ENCODE assay signal across 11 mouse cellular contexts in genomic region chr7:6526141-6526540, GRCm38 (mm10). TPM values are rescaled to one million over a fixed set of nuclear protein-coding genes. Genes with fewer than 3 reads are reported as not detected.
DNase-seq lines count a peak whose midpoint lies in the region; ATAC-seq lines count a peak whose summit lies in the region.
"Had no signal": no experiment of that assay in that cellular context is flagged by ENCODE, and none has a peak within 500 bp of the region (broad histone marks: within the 10 kb centered on the region; RNA-seq: fewer than 3 reads in every experiment).

No protein-coding gene starts in this region.

- no peak overlapping the region for H3K4me3 ChIP-seq in kidney, embryonic 16.5 days (ENCODE audit: low read length)

- H3K4me1 ChIP-seq in kidney, embryonic 16.5 days (ENCODE audit: insufficient read depth, low read length) = no peaks in the 10 kb centered on the region

- H3K9ac ChIP-seq in kidney, embryonic 16.5 days (replicated peaks; ENCODE audit: low read length) = no peak overlapping the region

- ATAC-seq in kidney, embryonic 16.5 days (ENCODE audit: low FRiP score, low TSS enrichment) = no peak
- ATAC-seq in frontal cortex, adult (ENCODE audit: low TSS enrichment) = no peak

- H3K36me3 ChIP-seq in kidney, embryonic 16.5 days (ENCODE audit: insufficient read depth, low read length) = no peaks in the 10 kb centered on the region

- no peak overlapping the region for H3K4me2 ChIP-seq in kidney, embryonic 16.5 days (replicated peaks; ENCODE audit: low read depth, low read length)

- H3K27ac ChIP-seq in kidney, embryonic 16.5 days (ENCODE audit: low read length) = no peak overlapping the region

- peak; percentile 7 for DNase-seq in kidney, postnatal 10 days
- DNase-seq in thymus, postnatal 4 days = peak; percentile 41
- DNase-seq in thymus, postnatal 0 days (ENCODE audit: low spot score) = no peak
- peak; percentile 12 for DNase-seq in c-Kit-negative CD71-positive TER-119-positive erythroid progenitor cells, embryonic 14.5 days (ENCODE audit: low read depth, low spot score)
- DNase-seq in testis, postnatal 14 days (ENCODE audit: low spot score) = peak; percentile 32
- no peak for DNase-seq in gastrocnemius, adult 18-20 months (ENCODE audit: low spot score)
- DNase-seq: cerebellum, adult 2 months had no signal

- WGBS in kidney, embryonic 16.5 days = 63% methylated on average over 5 of the region's 5 CpGs

- peaks cover 4% of the 10 kb centered on the region; the same call in 1 of the 2 replicates for H3K9me3 ChIP-seq in kidney, embryonic 16.5 days (ENCODE audit: low read length)

- H3K27me3 ChIP-seq in kidney, embryonic 16.5 days (ENCODE audit: insufficient read depth, low read length) = no peaks in the 10 kb centered on the region

RNA-seq across cellular contexts. Expression of gene Olfr1349, which starts 3.4 kb away (rescaled TPM):
- not detected in 2 replicates for polyA plus RNA-seq in kidney, embryonic 16.5 days (2015; fragmentation: Nextera tagmentation; extraction: Ambion mirVana)
- not detected in 2 replicates for polyA plus RNA-seq in thymus, postnatal 0 days (2015; fragmentation: Nextera tagmentation; extraction: Ambion mirVana)
- total RNA-seq in gastrocnemius, adult 18-20 months (2021) = not detected
- total RNA-seq: layer of hippocampus, postnatal 25 days; megakaryocyte-erythroid progenitor cell, adult 5-6 weeks had no signal
- polyA plus RNA-seq: cerebellum, adult 2 months had no signal

RNA-seq across cellular contexts. Expression of gene Olfr1348, which starts 17.6 kb away (rescaled TPM):
- not detected in 2 replicates for polyA plus RNA-seq in kidney, embryonic 16.5 days (2015; fragmentation: Nextera tagmentation; extraction: Ambion mirVana)
- not detected in 2 replicates for polyA plus RNA-seq in thymus, postnatal 0 days (2015; fragmentation: Nextera tagmentation; extraction: Ambion mirVana)
- not detected for total RNA-seq in gastrocnemius, adult 18-20 months (2021)
- total RNA-seq: layer of hippocampus, postnatal 25 days; megakaryocyte-erythroid progenitor cell, adult 5-6 weeks had no signal
- polyA plus RNA-seq: cerebellum, adult 2 months had no signal

RNA-seq across cellular contexts. Expression of gene Olfr1347, which starts 26.6 kb away (rescaled TPM):
- not detected in 2 replicates for polyA plus RNA-seq in kidney, embryonic 16.5 days (2015; fragmentation: Nextera tagmentation; extraction: Ambion mirVana)
- not detected in 2 replicates for polyA plus RNA-seq in thymus, postnatal 0 days (2015; fragmentation: Nextera tagmentation; extraction: Ambion mirVana)
- not detected for total RNA-seq in gastrocnemius, adult 18-20 months (2021)
- total RNA-seq: layer of hippocampus, postnatal 25 days; megakaryocyte-erythroid progenitor cell, adult 5-6 weeks had no signal
- polyA plus RNA-seq: cerebellum, adult 2 months had no signal

RNA-seq across cellular contexts. Expression of gene Olfr1350, which starts 38.5 kb away (rescaled TPM):
- not detected in 2 replicates for polyA plus RNA-seq in kidney, embryonic 16.5 days (2015; fragmentation: Nextera tagmentation; extraction: Ambion mirVana)
- polyA plus RNA-seq in thymus, postnatal 0 days (2015; fragmentation: Nextera tagmentation; extraction: Ambion mirVana) = not detected in 2 replicates
- not detected for total RNA-seq in gastrocnemius, adult 18-20 months (2021)
- total RNA-seq: layer of hippocampus, postnatal 25 days; megakaryocyte-erythroid progenitor cell, adult 5-6 weeks had no signal
- polyA plus RNA-seq: cerebellum, adult 2 months had no signal

RNA-seq across cellular contexts. Expression of gene Olfr5, which starts 39.4 kb away (rescaled TPM):
- not detected in 2 replicates for polyA plus RNA-seq in kidney, embryonic 16.5 days (2015; fragmentation: Nextera tagmentation; extraction: Ambion mirVana)
- not detected in 2 replicates for polyA plus RNA-seq in thymus, postnatal 0 days (2015; fragmentation: Nextera tagmentation; extraction: Ambion mirVana)
- total RNA-seq in gastrocnemius, adult 18-20 months (2021) = not detected
- total RNA-seq: layer of hippocampus, postnatal 25 days; megakaryocyte-erythroid progenitor cell, adult 5-6 weeks had no signal
- polyA plus RNA-seq: cerebellum, adult 2 months had no signal

Comparison
In these comparisons a context has a peak if more than half of its experiments do, and no peak if none do; other contexts are left out.
1. DNase-seq: peak in kidney, postnatal 10 days (single experiment), thymus, postnatal 4 days (single experiment), c-Kit-negative CD71-positive TER-119-positive erythroid progenitor cells, embryonic 14.5 days (single experiment) and testis, postnatal 14 days (single experiment); none in thymus, postnatal 0 days (single experiment) and gastrocnemius, adult 18-20 months (single experiment).